Mouse (Mus musculus): Measurements from ENCODE around the gene Gnptab.

DNA sequence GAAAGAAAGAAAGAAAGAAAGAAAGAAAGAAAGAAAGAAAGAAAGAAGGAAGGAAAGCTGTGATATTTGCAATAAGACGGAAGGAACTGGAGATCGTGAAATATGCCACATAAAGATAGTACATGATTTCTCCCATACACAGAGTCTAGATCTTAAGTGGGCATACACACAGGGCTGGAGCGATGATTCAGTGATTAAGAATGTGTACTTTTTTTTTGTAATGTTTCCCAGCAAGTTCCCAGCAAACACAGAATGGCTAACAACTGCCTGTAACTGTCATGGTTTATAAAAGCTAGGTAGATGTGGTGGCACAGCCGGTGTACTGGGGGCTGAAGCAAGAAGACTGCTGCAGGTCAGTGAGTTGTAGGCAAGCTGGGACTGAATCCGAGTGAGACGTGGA, 73.1 kb downstream of the Gnptab start:
- TF ChIP-seq CTCF (conservative IDR thresholded peaks at IDR 0.05; ENCODE audit: low read length): no peak
- no peak for TF ChIP-seq POU5F1 (IDR thresholded peaks at IDR 0.05; ENCODE audit: borderline replicate concordance, low read length)
- TF ChIP-seq NANOG (IDR thresholded peaks at IDR 0.05; ENCODE audit: borderline replicate concordance, low read length): no peak

Data from E14TG2a.4 (cell line).